Mouse (Mus musculus): ENCODE data around the gene Zfp626.

DNA sequence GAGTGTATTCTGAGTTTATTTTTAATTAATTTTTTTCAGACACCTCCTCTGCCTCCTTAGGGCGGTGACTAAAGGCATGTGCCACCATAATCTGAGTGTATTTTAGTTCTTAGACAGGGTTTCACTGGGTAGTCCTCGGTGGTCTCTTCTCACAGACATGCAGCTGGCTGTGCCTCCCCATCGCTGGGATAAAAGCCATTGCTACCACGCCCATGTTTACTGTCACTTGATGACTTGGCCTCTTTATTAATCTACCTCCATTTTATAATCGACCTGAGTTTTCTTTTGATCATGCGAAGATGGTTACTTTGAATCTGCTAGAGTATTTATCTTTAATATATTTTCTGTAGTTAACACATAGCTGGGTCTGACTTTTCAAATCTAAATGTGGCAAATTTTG, 30.9 kb downstream of the Zfp626 start:
- TF ChIP-seq CTCF (IDR thresholded peaks at IDR 0.05) = no peak
- no peak for TF ChIP-seq EP300 (IDR thresholded peaks at IDR 0.05)

Measured in lung, postnatal 0 days (tissue).